Mouse (Mus musculus): ENCODE data around the gene Gm11549. TPM values are rescaled to one million over a fixed set of nuclear protein-coding genes. Genes with fewer than 3 reads are reported as not detected.

The Gm11549 gene
- polyA plus RNA-seq, 1 experiment from 2014 or later = 0.23 TPM

Small RNA genes lying within 50 kb of the gene (microRNA-seq; reads per million reads assigned to microRNA genes)
- not detected for gene Mir7009

Other genes with a start within 250 kb of the Gm11549 start
- gene Anxa5, start 45.9 kb downstream of the Gm11549 start, polyA plus RNA-seq (2016; fragmentation: Nextera tagmentation; extraction: Ambion mirVana) = 139 and 162 TPM in 2 replicates
- 1.0 and 1.2 TPM in 2 replicates for gene 1810062G17Rik, start 45.9 kb downstream of the Gm11549 start, polyA plus RNA-seq (2016; fragmentation: Nextera tagmentation; extraction: Ambion mirVana)
- gene Exosc9, start 30.8 kb upstream of the Gm11549 start, polyA plus RNA-seq (2016; fragmentation: Nextera tagmentation; extraction: Ambion mirVana) = 65.9 and 69.9 TPM in 2 replicates
- gene Ccna2, start 50.3 kb upstream of the Gm11549 start, polyA plus RNA-seq (2016; fragmentation: Nextera tagmentation; extraction: Ambion mirVana) = 193 and 203 TPM in 2 replicates
- gene Bbs7, start 91.7 kb upstream of the Gm11549 start, polyA plus RNA-seq (2016; fragmentation: Nextera tagmentation; extraction: Ambion mirVana) = 20.8 and 21.5 TPM in 2 replicates
- gene Trpc3, start 168.4 kb upstream of the Gm11549 start, polyA plus RNA-seq (2016; fragmentation: Nextera tagmentation; extraction: Ambion mirVana) = 3.4 and 6.4 TPM in 2 replicates